Mouse (Mus musculus) adrenal gland, postnatal 36 days (tissue): ENCODE results near the gene Ect2. TPM values are rescaled to one million over a fixed set of nuclear protein-coding genes. Genes with fewer than 3 reads are reported as not detected.

Source experiments
- DNase-seq, 2 experiments: peaks; one replicate each; pipeline ENCODE4 v3.0.0; 2021; ENCODE audit warnings: mixed read lengths in 1 of 2
- total RNA-seq, 2 experiments: library from RNA; stranded (reverse); gene quantifications; 2 replicates each; pipeline ENCODE4 v1.2.3; 2021

Ect2 gene
- total RNA-seq, 2 experiments from 2014 or later, result 6.2 to 7.5 TPM

GRCm38 (mm10) chr3:27156594-27156949, 2.9 kb upstream of the Ect2 start:
- no peak for DNase-seq

GRCm38 (mm10) chr3:27155856-27156593, 2.3 kb upstream of the Ect2 start:
- DNase-seq, result peak in 1 of 2 experiments; percentile 11

- peak in 1 of 2 experiments; percentile 20 for DNase-seq
Measured at GRCm38 (mm10) chr3:27155051-27155855, 1.6 kb upstream of the Ect2 start.

GRCm38 (mm10) chr3:27154280-27154679, 602 bp upstream of the Ect2 start:
- no peak for DNase-seq

GRCm38 (mm10) chr3:27153191-27153671, 447 bp downstream of the Ect2 start:
- peak; percentile 17 to 25 for DNase-seq

- no peak for DNase-seq
Measured at GRCm38 (mm10) chr3:27145733-27146132, 7.9 kb downstream of the Ect2 start.

- no peak for DNase-seq
Measured at GRCm38 (mm10) chr3:27143570-27143969, 10.1 kb downstream of the Ect2 start.

GRCm38 (mm10) chr3:27140101-27140500, 13.6 kb downstream of the Ect2 start:
- no peak for DNase-seq

GRCm38 (mm10) chr3:27121864-27122450, 31.7 kb downstream of the Ect2 start:
- DNase-seq, result no peak

- DNase-seq, result no peak
Measured at GRCm38 (mm10) chr3:27120932-27121331, 32.7 kb downstream of the Ect2 start.

- DNase-seq, result peak; percentile 48 to 54
Measured at GRCm38 (mm10) chr3:27118227-27118626, 35.5 kb downstream of the Ect2 start.

- DNase-seq, result no peak
Measured at GRCm38 (mm10) chr3:27110860-27111259, 42.8 kb downstream of the Ect2 start.

GRCm38 (mm10) chr3:27109109-27109508, 44.6 kb downstream of the Ect2 start:
- DNase-seq, result no peak

GRCm38 (mm10) chr3:27107142-27107541, 46.5 kb downstream of the Ect2 start:
- no peak for DNase-seq

- DNase-seq, result no peak
Measured at GRCm38 (mm10) chr3:27102965-27103364, 50.7 kb downstream of the Ect2 start.

- DNase-seq, result no peak
Measured at GRCm38 (mm10) chr3:27098633-27099032, 55.0 kb downstream of the Ect2 start.

GRCm38 (mm10) chr3:27086221-27086620, 67.5 kb downstream of the Ect2 start:
- no peak for DNase-seq

GRCm38 (mm10) chr3:27081229-27082060, 72.2 kb downstream of the Ect2 start:
- no peak for DNase-seq

- DNase-seq, result no peak
Measured at GRCm38 (mm10) chr3:27080061-27080770, 73.5 kb downstream of the Ect2 start.

GRCm38 (mm10) chr3:27073884-27074283, 79.8 kb downstream of the Ect2 start:
- DNase-seq, result no peak

- DNase-seq, result no peak
Measured at GRCm38 (mm10) chr3:27071706-27072105, 82.0 kb downstream of the Ect2 start.
